Mouse (Mus musculus) yolk sac, embryonic 10.5 days (tissue): ENCODE data around the gene Jagn1.
A peak's percentile ranks its signal among the peaks of the same experiment; 100 is the strongest.

Experiments
- DNase-seq: peaks from one replicate; pipeline ENCODE4 v3.0.0-alpha.2; 2017; ENCODE audit warnings: low spot score

The Jagn1 gene

GRCm38 (mm10) chr6:113434691-113435090, 7.7 kb upstream of the Jagn1 start:
- DNase-seq: peak; percentile 63

- no peak for DNase-seq
These were observed 6.6 kb upstream of the Jagn1 start, which contains the start of gene Cidec for GRCm38 (mm10) chr6:113435664-113436205. Gene Cidec (minus strand): TSS chr6:113435760.

GRCm38 (mm10) chr6:113437135-113437534, 5.2 kb upstream of the Jagn1 start:
- no peak for DNase-seq

- no peak for DNase-seq
These were observed 3.5 kb upstream of the Jagn1 start for GRCm38 (mm10) chr6:113438721-113439430.

GRCm38 (mm10) chr6:113440686-113441085, 1.7 kb upstream of the Jagn1 start:
- DNase-seq: no peak

GRCm38 (mm10) chr6:113441147-113441680, 1.2 kb upstream of the Jagn1 start:
- peak; percentile 53 for DNase-seq

GRCm38 (mm10) chr6:113442087-113442441, 305 bp upstream of the Jagn1 start:
- DNase-seq: no peak

- no peak for DNase-seq
These were observed 722 bp downstream of the Jagn1 start for GRCm38 (mm10) chr6:113443091-113443490.

GRCm38 (mm10) chr6:113444207-113444965, 2.0 kb downstream of the Jagn1 start:
- DNase-seq: no peak

- DNase-seq: no peak
These were observed 5.3 kb downstream of the Jagn1 start for GRCm38 (mm10) chr6:113447639-113448038.

- DNase-seq: no peak
These were observed 9.5 kb downstream of the Jagn1 start for GRCm38 (mm10) chr6:113451839-113452238.

GRCm38 (mm10) chr6:113455007-113455406, 12.6 kb downstream of the Jagn1 start:
- DNase-seq: no peak

- DNase-seq: no peak
These were observed 15.7 kb downstream of the Jagn1 start, which contains the start of gene Il17re for GRCm38 (mm10) chr6:113457952-113458534. Gene Il17re (plus strand): TSS chr6:113458484.

GRCm38 (mm10) chr6:113458635-113459034, 16.3 kb downstream of the Jagn1 start:
- no peak for DNase-seq

- DNase-seq: no peak
These were observed 21.7 kb downstream of the Jagn1 start for GRCm38 (mm10) chr6:113464040-113464439.

GRCm38 (mm10) chr6:113465602-113466001, 23.2 kb downstream of the Jagn1 start:
- DNase-seq: no peak

GRCm38 (mm10) chr6:113468512-113468911, 26.1 kb downstream of the Jagn1 start:
- no peak for DNase-seq

- DNase-seq: peak; percentile 60
These were observed 26.7 kb downstream of the Jagn1 start for GRCm38 (mm10) chr6:113469021-113469420.

GRCm38 (mm10) chr6:113469432-113469831, 27.1 kb downstream of the Jagn1 start:
- peak; percentile 67 for DNase-seq

GRCm38 (mm10) chr6:113471297-113471936, 29.0 kb downstream of the Jagn1 start, which contains the start of gene Il17rc:
Gene Il17rc (plus strand): TSS chr6:113471427.
- DNase-seq: no peak

- no peak for DNase-seq
These were observed 29.7 kb downstream of the Jagn1 start for GRCm38 (mm10) chr6:113472061-113472460.

- no peak for DNase-seq
These were observed 30.9 kb downstream of the Jagn1 start for GRCm38 (mm10) chr6:113473246-113473645.
